ENCODE assay signal across 8 mouse cellular contexts in genomic region chr2:136057861-136058331, GRCm38 (mm10). TPM values are rescaled to one million over a fixed set of nuclear protein-coding genes. Genes with fewer than 3 reads are reported as not detected.
DNase-seq lines count a peak whose midpoint lies in the region; ATAC-seq and TF ChIP-seq lines count a peak whose summit lies in the region.

No protein-coding gene starts in this region.

- H3K27me3 ChIP-seq in kidney, adult 2 months (replicated peaks; ENCODE audit: control insufficient read depth, insufficient read depth, low read length): peaks cover 1% of the 10 kb centered on the region; the same call in 1 of the 2 replicates
- peaks cover 14% of the 10 kb centered on the region; the same call in 1 of the 2 replicates for H3K27me3 ChIP-seq in forebrain, postnatal 0 days (ENCODE audit: insufficient read depth, low read length)
- peaks cover 38% of the 10 kb centered on the region for H3K27me3 ChIP-seq in limb, embryonic 12.5 days

- WGBS in kidney, adult 2 months: 5% methylated on average over 19 of the region's 19 CpGs
- WGBS in forebrain, postnatal 0 days: 2% methylated on average over 19 of the region's 19 CpGs
- WGBS in limb, embryonic 12.5 days: 6% methylated on average over 19 of the region's 19 CpGs

- peak; percentile 79 for ATAC-seq in forebrain, postnatal 0 days
- ATAC-seq in limb, embryonic 12.5 days (ENCODE audit: insufficient number of reproducible peaks, insufficient read depth, low FRiP score, low TSS enrichment, low read depth): no peak
- no peak for ATAC-seq in erythroid progenitor cell, adult 5-6 weeks (replicated peaks; ENCODE audit: low FRiP score, poor library complexity, severe bottlenecking)

- TF ChIP-seq CTCF in kidney, adult 2 months (conservative IDR thresholded peaks at IDR 0.05; ENCODE audit: insufficient read depth, insufficient read length, low read depth, low read length): no peak
- TF ChIP-seq CTCF in cortical plate, adult 2 months (IDR thresholded peaks at IDR 0.05; ENCODE audit: extremely low read depth, insufficient read depth, low read length): no peak
- TF ChIP-seq CTCF in forebrain, postnatal 0 days (IDR thresholded peaks at IDR 0.05; ENCODE audit: low read depth): no peak

- TF ChIP-seq POLR2A in kidney, adult 2 months (IDR thresholded peaks at IDR 0.05; ENCODE audit: low read depth, low read length): no peak
- peak; percentile 38; the same call in 1 of the 2 replicates for TF ChIP-seq POLR2A in cortical plate, adult 2 months (IDR thresholded peaks at IDR 0.05; ENCODE audit: extremely low read depth, insufficient read depth, low read length)

- H3K4me3 ChIP-seq in kidney, adult 2 months (ENCODE audit: insufficient read depth, low read depth, low read length): no peak overlapping the region
- H3K4me3 ChIP-seq in cortical plate, adult 2 months (ENCODE audit: insufficient read depth, low read length): peak overlapping the region; percentile 99
- peak overlapping the region; percentile 38 for H3K4me3 ChIP-seq in forebrain, postnatal 0 days (ENCODE audit: low read depth, low read length)
- peak overlapping the region; percentile 20 for H3K4me3 ChIP-seq in limb, embryonic 12.5 days (replicated peaks)

- peak; percentile 28 for DNase-seq in kidney, postnatal 10 days
- DNase-seq in kidney, adult 2 months: no peak
- peak; percentile 55 for DNase-seq in forebrain, postnatal 0 days
- peak; percentile 52 for DNase-seq in right cerebral cortex, postnatal 14 days
- DNase-seq in urinary bladder, postnatal 25 days (ENCODE audit: low spot score): no peak

- peak overlapping the region; percentile 79 for H3K4me2 ChIP-seq in forebrain, postnatal 0 days (ENCODE audit: low read depth)
- H3K4me2 ChIP-seq in limb, embryonic 12.5 days: peak overlapping the region; percentile 79

- no peak overlapping the region for H3K27ac ChIP-seq in kidney, adult 2 months (ENCODE audit: insufficient read depth, low read depth, low read length)
- peak overlapping the region; percentile 76; the same call in 1 of the 2 replicates for H3K27ac ChIP-seq in cortical plate, adult 2 months (ENCODE audit: insufficient read depth, low read length)
- H3K27ac ChIP-seq in forebrain, postnatal 0 days (ENCODE audit: low read depth, low read length): no peak overlapping the region
- H3K27ac ChIP-seq in limb, embryonic 12.5 days: no peak overlapping the region

- H3K36me3 ChIP-seq in kidney, adult 2 months (ENCODE audit: control insufficient read depth, insufficient read depth, low read length): no peaks in the 10 kb centered on the region
- no peaks in the 10 kb centered on the region for H3K36me3 ChIP-seq in forebrain, postnatal 0 days (ENCODE audit: insufficient read depth)
- H3K36me3 ChIP-seq in limb, embryonic 12.5 days: no peaks in the 10 kb centered on the region

- no peaks in the 10 kb centered on the region for H3K9me3 ChIP-seq in forebrain, postnatal 0 days (ENCODE audit: low read length)
- H3K9me3 ChIP-seq in limb, embryonic 12.5 days: no peaks in the 10 kb centered on the region

- no peaks in the 10 kb centered on the region for H3K4me1 ChIP-seq in kidney, adult 2 months (ENCODE audit: control insufficient read depth, insufficient read depth, low read length)
- H3K4me1 ChIP-seq in cortical plate, adult 2 months (ENCODE audit: control insufficient read depth, insufficient read depth, low read length): no peaks in the 10 kb centered on the region
- peaks cover 5% of the 10 kb centered on the region for H3K4me1 ChIP-seq in forebrain, postnatal 0 days (ENCODE audit: insufficient read depth)
- H3K4me1 ChIP-seq in limb, embryonic 12.5 days (replicated peaks): peaks cover 20% of the 10 kb centered on the region

- H3K9ac ChIP-seq in forebrain, postnatal 0 days: peak overlapping the region; percentile 40
- no peak overlapping the region for H3K9ac ChIP-seq in limb, embryonic 12.5 days (replicated peaks)

RNA-seq across cellular contexts. Expression of gene Lamp5, which starts 5.9 kb away (rescaled TPM):
- not detected in 2 replicates for polyA plus RNA-seq in kidney, adult 2 months (2012; rRNA removed)
- polyA plus RNA-seq in cortical plate, adult 2 months (2012; rRNA removed): 375 and 424 TPM in 2 replicates
- 1.5 and 2.6 TPM in 2 replicates for total RNA-seq in forebrain, postnatal 0 days (2014; rRNA removed)
- polyA plus RNA-seq in forebrain, postnatal 0 days (2015; fragmentation: Nextera tagmentation; extraction: Ambion mirVana): 4.6 and 5.3 TPM in 2 replicates
- 0.63 and 0.90 TPM in 2 replicates for polyA plus RNA-seq in limb, embryonic 12.5 days (2016; fragmentation: Nextera tagmentation; extraction: Ambion mirVana)
- total RNA-seq in erythroid progenitor cell, adult 5-6 weeks (2015; ENCODE audit: low replicate concordance): not detected in 2 replicates
- not detected in 2 replicates for total RNA-seq in erythroid progenitor cell, adult 5-6 weeks (2017; ENCODE audit: low replicate concordance)

Comparison
In these comparisons a context has a peak if more than half of its experiments do, and no peak if none do; other contexts are left out.
1. DNase-seq: peak in kidney, postnatal 10 days (single experiment), forebrain, postnatal 0 days (single experiment) and right cerebral cortex, postnatal 14 days (single experiment); none in kidney, adult 2 months (single experiment) and urinary bladder, postnatal 25 days (single experiment).
2. RNA of gene Lamp5, which starts 5.9 kb away (polyA plus RNA-seq): 375 to 424 TPM in cortical plate, adult 2 months; 4.6 to 5.3 TPM in forebrain, postnatal 0 days, 0.63 to 0.90 TPM in limb, embryonic 12.5 days and not detected in kidney, adult 2 months; every median in the first group is over 10 times any median in the second.